Mouse (Mus musculus): ENCODE results near the gene Coa3. TPM values are rescaled to one million over a fixed set of nuclear protein-coding genes. Genes with fewer than 3 reads are reported as not detected.

Coa3 gene
- polyA plus RNA-seq, 1 experiment from 2014 or later = 238 TPM

DNA sequence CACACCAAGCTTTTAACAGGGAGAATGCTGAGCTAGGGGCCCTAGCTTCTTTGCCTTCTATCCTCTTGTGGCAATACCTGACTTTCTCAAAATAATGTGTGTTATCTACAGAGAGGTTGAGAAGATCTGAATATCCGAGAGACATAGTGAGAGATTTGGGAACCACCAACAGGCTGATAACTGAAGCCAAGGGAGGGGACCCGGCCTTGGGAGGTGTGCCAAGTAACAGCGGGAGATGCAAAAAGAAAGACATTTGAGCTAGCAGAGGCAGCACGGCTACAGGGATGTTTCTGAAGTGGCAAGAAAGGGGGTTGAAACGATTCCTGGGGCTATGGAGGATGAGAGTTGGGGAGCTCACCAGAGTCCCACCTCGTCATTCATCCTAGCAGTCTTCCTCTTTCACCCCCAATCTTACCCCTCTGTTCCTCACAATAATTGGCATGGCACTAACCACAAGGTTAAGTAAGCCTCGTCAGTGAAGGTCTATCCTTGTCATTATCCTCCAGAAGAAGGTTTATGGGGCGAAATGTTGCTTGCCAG lies 49.5 kb downstream of the Coa3 start:
- Histone ChIP-seq H3K9me3 (no peaks in the 10 kb centered on the region), H3K27ac (replicated peaks) (peak overlapping the region; percentile 77; the same call in 1 of the 2 replicates), H3K9ac (no peak overlapping the region), H3K4me2 (no peak overlapping the region), H3K4me1 (replicated peaks) (peaks cover 31% of the 10 kb centered on the region), H3K36me3 (no peaks in the 10 kb centered on the region), H3K27me3 (peaks cover 29% of the 10 kb centered on the region), H3K4me3 (no peak overlapping the region)
- no peak for ATAC-seq (ENCODE audit: low read depth)
- 34% methylated on average over 8 of the region's 8 CpGs for WGBS

Other genes with a start within 250 kb of the Coa3 start
- gene Naglu, start 209.1 kb downstream of the Coa3 start, polyA plus RNA-seq (2015; fragmentation: Nextera tagmentation; extraction: Ambion mirVana) = 9.0 and 9.4 TPM in 2 replicates
- gene Hsd17b1, start 200.7 kb downstream of the Coa3 start, polyA plus RNA-seq (2015; fragmentation: Nextera tagmentation; extraction: Ambion mirVana) = 0.37 and 0.47 TPM in 2 replicates
- 39.9 and 45.5 TPM in 2 replicates for gene Coasy, start 196.5 kb downstream of the Coa3 start, polyA plus RNA-seq (2015; fragmentation: Nextera tagmentation; extraction: Ambion mirVana)
- gene Mlx, start 191.8 kb downstream of the Coa3 start, polyA plus RNA-seq (2015; fragmentation: Nextera tagmentation; extraction: Ambion mirVana) = 87.3 and 96.9 TPM in 2 replicates
- 20.5 and 23.7 TPM in 2 replicates for gene Psmc3ip, start 183.7 kb downstream of the Coa3 start, polyA plus RNA-seq (2015; fragmentation: Nextera tagmentation; extraction: Ambion mirVana)
- gene Retreg3, start 159.2 kb downstream of the Coa3 start, polyA plus RNA-seq (2015; fragmentation: Nextera tagmentation; extraction: Ambion mirVana) = 25.8 and 26.1 TPM in 2 replicates
- gene Tubg1, start 159.2 kb downstream of the Coa3 start, polyA plus RNA-seq (2015; fragmentation: Nextera tagmentation; extraction: Ambion mirVana) = 77.7 and 78.9 TPM in 2 replicates
- 35.5 and 38.9 TPM in 2 replicates for gene Tubg2, start 123.2 kb downstream of the Coa3 start, polyA plus RNA-seq (2015; fragmentation: Nextera tagmentation; extraction: Ambion mirVana)
- gene Cntnap1, start 108.6 kb downstream of the Coa3 start, polyA plus RNA-seq (2015; fragmentation: Nextera tagmentation; extraction: Ambion mirVana) = 4.6 and 5.1 TPM in 2 replicates
- gene Plekhh3, start 107.8 kb downstream of the Coa3 start, polyA plus RNA-seq (2015; fragmentation: Nextera tagmentation; extraction: Ambion mirVana) = 10.3 and 13.0 TPM in 2 replicates
- 0.40 and 0.91 TPM in 2 replicates for gene Ccr10, start 103.7 kb downstream of the Coa3 start, polyA plus RNA-seq (2015; fragmentation: Nextera tagmentation; extraction: Ambion mirVana)
- 15.4 and 17.9 TPM in 2 replicates for gene Ezh1, start 52.7 kb downstream of the Coa3 start, polyA plus RNA-seq (2015; fragmentation: Nextera tagmentation; extraction: Ambion mirVana)
- 97.6 and 108 TPM in 2 replicates for gene Ramp2, start 33.1 kb downstream of the Coa3 start, polyA plus RNA-seq (2015; fragmentation: Nextera tagmentation; extraction: Ambion mirVana)
- 114 and 117 TPM in 2 replicates for gene Vps25, start 25.4 kb downstream of the Coa3 start, polyA plus RNA-seq (2015; fragmentation: Nextera tagmentation; extraction: Ambion mirVana)
- gene Wnk4, start 18.5 kb downstream of the Coa3 start, polyA plus RNA-seq (2015; fragmentation: Nextera tagmentation; extraction: Ambion mirVana) = 5.5 and 6.8 TPM in 2 replicates
- 0.89 and 1.0 TPM in 2 replicates for gene Cntd1, start 102 bp downstream of the Coa3 start, polyA plus RNA-seq (2015; fragmentation: Nextera tagmentation; extraction: Ambion mirVana)
- 173 and 178 TPM in 2 replicates for gene Becn1, start 23.2 kb upstream of the Coa3 start, polyA plus RNA-seq (2015; fragmentation: Nextera tagmentation; extraction: Ambion mirVana)
- 126 and 133 TPM in 2 replicates for gene Psme3, start 37.1 kb upstream of the Coa3 start, polyA plus RNA-seq (2015; fragmentation: Nextera tagmentation; extraction: Ambion mirVana)
- 2.0 and 2.1 TPM in 2 replicates for gene Aoc2, start 45.9 kb upstream of the Coa3 start, polyA plus RNA-seq (2015; fragmentation: Nextera tagmentation; extraction: Ambion mirVana)
- 0.07 TPM in 1 of 2 replicates, not detected in the other for gene Aoc3, start 51.5 kb upstream of the Coa3 start, polyA plus RNA-seq (2015; fragmentation: Nextera tagmentation; extraction: Ambion mirVana)
- not detected in 2 replicates for gene G6pc, start 88.4 kb upstream of the Coa3 start, polyA plus RNA-seq (2015; fragmentation: Nextera tagmentation; extraction: Ambion mirVana)
- 79.4 and 90.0 TPM in 2 replicates for gene Aarsd1, start 138.5 kb upstream of the Coa3 start, polyA plus RNA-seq (2015; fragmentation: Nextera tagmentation; extraction: Ambion mirVana)
- gene Gm27029, start 145.7 kb upstream of the Coa3 start, polyA plus RNA-seq (2015; fragmentation: Nextera tagmentation; extraction: Ambion mirVana) = 5.7 and 8.3 TPM in 2 replicates
- 25.5 and 28.5 TPM in 2 replicates for gene Rundc1, start 146.0 kb upstream of the Coa3 start, polyA plus RNA-seq (2015; fragmentation: Nextera tagmentation; extraction: Ambion mirVana)
- gene Ptges3l, start 146.2 kb upstream of the Coa3 start, polyA plus RNA-seq (2015; fragmentation: Nextera tagmentation; extraction: Ambion mirVana) = 3.3 and 4.3 TPM in 2 replicates
- 303 and 315 TPM in 2 replicates for gene Rpl27, start 163.2 kb upstream of the Coa3 start, polyA plus RNA-seq (2015; fragmentation: Nextera tagmentation; extraction: Ambion mirVana)
- gene Ifi35, start 169.3 kb upstream of the Coa3 start, polyA plus RNA-seq (2015; fragmentation: Nextera tagmentation; extraction: Ambion mirVana) = 3.6 and 3.8 TPM in 2 replicates
- gene Rnd2, start 185.9 kb upstream of the Coa3 start, polyA plus RNA-seq (2015; fragmentation: Nextera tagmentation; extraction: Ambion mirVana) = 80.5 and 83.0 TPM in 2 replicates
- gene Vat1, start 187.1 kb upstream of the Coa3 start, polyA plus RNA-seq (2015; fragmentation: Nextera tagmentation; extraction: Ambion mirVana) = 72.6 and 75.8 TPM in 2 replicates